Mouse (Mus musculus) cerebellum, adult 2 months (tissue): ENCODE measurements at regions not wholly inside any gene's neighbourhood (a gene's known extent, or its start where the extent isn't known, plus 50 kb on each side); places are given as distances from the start of the nearest gene placed in this dataset.

Experiments
- CTCF ChIP-seq: fragments of 200-500 bp; IDR thresholded peaks from 2 replicates; pipeline ENCODE4 v1.5.1; 2011; ENCODE audit warnings: low read depth, mild to moderate bottlenecking, control low read depth, low read length, moderate library complexity, borderline replicate concordance; ENCODE audit not compliant: insufficient read depth
- POLR2A ChIP-seq: fragments of 200-500 bp; IDR thresholded peaks from 2 replicates; pipeline ENCODE4 v1.6.1; 2011; ENCODE audit warnings: low read length, control low read depth, borderline replicate concordance; ENCODE audit not compliant: insufficient read depth

GRCm38 (mm10) chr12:58638260-58638659 lies 369.2 kb upstream of the Clec14a start:
- TF ChIP-seq CTCF (no peak), POLR2A (no peak)
